In genomic region chr14:117384096-117384770, GRCm38 (mm10) we compare ENCODE assay signal across 11 mouse cellular contexts.
DNase-seq lines count a peak whose midpoint lies in the region; ATAC-seq and TF ChIP-seq lines count a peak whose summit lies in the region.
"Had no signal": no experiment of that assay in that cellular context is flagged by ENCODE, and none has a peak within 500 bp of the region (broad histone marks: within the 10 kb centered on the region; RNA-seq: fewer than 3 reads in every experiment).

No protein-coding gene starts in this region.

- H3K9ac ChIP-seq in liver, embryonic 11.5 days (ENCODE audit: low read depth, low read length), result no peak overlapping the region
- H3K9ac ChIP-seq: forebrain, embryonic 13.5 days; liver, embryonic 14.5 days had no signal

- no peak overlapping the region for H3K4me3 ChIP-seq in left cerebral cortex, adult 2 months
- H3K4me3 ChIP-seq in liver, embryonic 11.5 days (ENCODE audit: low read depth, low read length), result no peak overlapping the region
- H3K4me3 ChIP-seq: forebrain, embryonic 13.5 days; myocyte had no signal

- no peaks in the 10 kb centered on the region for H3K4me1 ChIP-seq in liver, embryonic 11.5 days (replicated peaks; ENCODE audit: control insufficient read depth, insufficient read depth, low read length)
- H3K4me1 ChIP-seq: forebrain, embryonic 13.5 days had no signal

- ATAC-seq in liver, embryonic 11.5 days (replicated peaks; ENCODE audit: low FRiP score), result no peak

- peak; percentile 44 for DNase-seq in left cerebral cortex, postnatal 4 days
- no peak for DNase-seq in left cerebral cortex, adult 2 months (ENCODE audit: extremely low spot score in 1 of 2, low spot score in 2 of 2)
- peak; percentile 59 for DNase-seq in adipocyte (ENCODE audit: low spot score)
- peak; percentile 56 for DNase-seq in cerebellum, adult 9-10 months
- peak; percentile 10 for DNase-seq in heart, postnatal 4 days
- no peak for DNase-seq in layer of hippocampus, postnatal 14 days (ENCODE audit: low spot score in 2 of 2)
- DNase-seq in layer of hippocampus, adult 8-10 months (ENCODE audit: low spot score in 2 of 2), result no peak
- DNase-seq in liver, embryonic 11.5 days (ENCODE audit: low spot score), result no peak

- intact Hi-C loops in left cerebral cortex, postnatal 4 days (cut with DNase I), result loop anchor here (10.0 kb wide), 1 partner anchor 181 kb away; no protein-coding TSS in a partner anchor
- intact Hi-C loops in left cerebral cortex, adult 2 months (cut with DNase I), result no loop called here

- no peaks in the 10 kb centered on the region for H3K9me3 ChIP-seq in liver, embryonic 11.5 days (ENCODE audit: control insufficient read depth, low read length)
- H3K9me3 ChIP-seq: forebrain, embryonic 13.5 days had no signal

- 64% methylated on average over 8 of the region's 8 CpGs for WGBS in liver, embryonic 11.5 days

- no peaks in the 10 kb centered on the region for H3K27me3 ChIP-seq in liver, embryonic 11.5 days (replicated peaks; ENCODE audit: control insufficient read depth, insufficient read depth, low read length)
- H3K27me3 ChIP-seq: forebrain, embryonic 13.5 days had no signal

- H3K27ac ChIP-seq in left cerebral cortex, adult 2 months, result no peak overlapping the region
- H3K27ac ChIP-seq in liver, embryonic 11.5 days (ENCODE audit: low read depth, low read length), result no peak overlapping the region
- H3K27ac ChIP-seq: forebrain, embryonic 13.5 days; liver, embryonic 14.5 days had no signal

- no peak for TF ChIP-seq CTCF in left cerebral cortex, adult 2 months (IDR thresholded peaks at IDR 0.05)

- H3K4me2 ChIP-seq in liver, embryonic 11.5 days, result no peak overlapping the region
- H3K4me2 ChIP-seq: forebrain, embryonic 13.5 days had no signal

- H3K36me3 ChIP-seq in liver, embryonic 11.5 days (ENCODE audit: control insufficient read depth, insufficient read depth, low read length), result no peaks in the 10 kb centered on the region

Comparison
In these comparisons a context has a peak if more than half of its experiments do, and no peak if none do; other contexts are left out.
1. DNase-seq: peak in left cerebral cortex, postnatal 4 days (single experiment), adipocyte (single experiment), cerebellum, adult 9-10 months (single experiment) and heart, postnatal 4 days (single experiment); none in left cerebral cortex, adult 2 months (0 of 2), layer of hippocampus, postnatal 14 days (0 of 2), layer of hippocampus, adult 8-10 months (0 of 2) and liver, embryonic 11.5 days (single experiment).